Mouse (Mus musculus) CH12.LX (cell line): ENCODE results near the gene Btf3.

Experiments
- CHD1 ChIP-seq: IDR thresholded peaks from 2 replicates; pipeline ENCODE4 v1.6.1; 2012; ENCODE audit warnings: low read depth, low read length, improper control_type of control experiment, inconsistent platforms
- CHD2 ChIP-seq: IDR thresholded peaks from 2 replicates; pipeline ENCODE4 v1.6.1; 2011; ENCODE audit warnings: low read length, improper control_type of control experiment
- CTCF ChIP-seq, 2 experiments: IDR thresholded peaks in 1 of 2; conservative IDR thresholded peaks in 1 of 2; 2 replicates each; pipeline ENCODE4 v1.5.1; 2011 to 2012; ENCODE audit warnings: low read depth in 2 of 2, low read length in 2 of 2, improper control_type of control experiment in 1 of 2, inconsistent platforms in 1 of 2, mild to moderate bottlenecking in 1 of 2, moderate library complexity in 1 of 2
- EP300 ChIP-seq: IDR thresholded peaks from 2 replicates; pipeline ENCODE4 v1.6.1; 2011; ENCODE audit warnings: low read length, improper control_type of control experiment
- ETS1 ChIP-seq: conservative IDR thresholded peaks from 2 replicates; pipeline ENCODE4 v1.6.1; 2012; ENCODE audit warnings: low read depth, mild to moderate bottlenecking, inconsistent platforms, low read length, improper control_type of control experiment, moderate library complexity
- MAX ChIP-seq: IDR thresholded peaks from 2 replicates; pipeline ENCODE4 v1.6.1; 2011; ENCODE audit warnings: low read length, improper control_type of control experiment
- NRF1 ChIP-seq: IDR thresholded peaks from 2 replicates; pipeline ENCODE4 v1.6.1; 2014; ENCODE audit warnings: low read depth, mild to moderate bottlenecking, inconsistent platforms, low read length, improper control_type of control experiment, moderate library complexity
- POLR2A ChIP-seq: IDR thresholded peaks from 2 replicates; pipeline ENCODE4 v1.6.1; 2011; ENCODE audit warnings: low read depth, mild to moderate bottlenecking, improper control_type of control experiment, low read length
- RCOR1 ChIP-seq: conservative IDR thresholded peaks from 2 replicates; pipeline ENCODE4 v1.6.1; 2012; ENCODE audit warnings: low read depth, mild to moderate bottlenecking, inconsistent platforms, low read length, improper control_type of control experiment
- TCF12 ChIP-seq: IDR thresholded peaks from 2 replicates; pipeline ENCODE4 v1.6.1; 2014; ENCODE audit warnings: low read depth, mild to moderate bottlenecking, inconsistent platforms, low read length, improper control_type of control experiment
- USF1 ChIP-seq: IDR thresholded peaks from 2 replicates; pipeline ENCODE4 v1.6.1; 2014; ENCODE audit warnings: low read depth, mild to moderate bottlenecking, inconsistent platforms, low read length, improper control_type of control experiment
- ZC3H11A ChIP-seq: IDR thresholded peaks from 2 replicates; pipeline ENCODE4 v1.6.1; 2012; ENCODE audit warnings: low read depth, mild to moderate bottlenecking, inconsistent platforms, low read length, improper control_type of control experiment
- ZKSCAN1 ChIP-seq: IDR thresholded peaks from 2 replicates; pipeline ENCODE4 v1.6.1; 2012; ENCODE audit warnings: low read depth, inconsistent platforms, low read length, improper control_type of control experiment, borderline replicate concordance
- ZNF384 ChIP-seq: IDR thresholded peaks from 2 replicates; pipeline ENCODE4 v1.6.1; 2012; ENCODE audit warnings: low read depth, low read length, improper control_type of control experiment, inconsistent platforms

DNA sequence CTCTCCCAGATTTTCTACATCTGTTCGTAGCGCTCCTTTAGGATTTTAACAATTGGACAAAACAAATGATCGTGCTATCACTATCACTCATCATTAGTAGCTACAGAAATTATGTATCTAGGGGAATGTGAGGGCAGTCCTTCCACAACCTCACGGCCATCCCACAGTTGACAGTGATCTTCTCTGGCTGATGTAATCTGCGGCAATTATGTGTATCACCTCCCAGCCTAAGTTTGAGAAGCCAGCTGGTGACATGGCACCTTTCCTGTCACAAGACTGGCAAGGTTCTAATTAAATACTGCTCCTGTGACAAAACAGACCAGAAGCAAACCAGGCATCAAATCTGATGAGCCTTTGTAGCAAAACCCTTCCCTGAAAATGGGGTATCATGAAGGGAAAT, 8.8 kb downstream of the Btf3 start:
- TF ChIP-seq MAX = no peak
- TF ChIP-seq CTCF (conservative IDR thresholded peaks at IDR 0.05 in 1 of 2, IDR thresholded peaks at IDR 0.05 in 1 of 2; ENCODE audit: low read depth in 2 of 2, low read length in 2 of 2) = no peak
- no peak; the same call in 1 of the 2 replicates for TF ChIP-seq ETS1
- no peak for TF ChIP-seq USF1
- no peak; the same call in 1 of the 2 replicates for TF ChIP-seq POLR2A
- no peak for TF ChIP-seq ZC3H11A
- TF ChIP-seq TCF12 = no peak
- no peak for TF ChIP-seq NRF1
- TF ChIP-seq RCOR1 = no peak
- no peak for TF ChIP-seq EP300
- no peak for TF ChIP-seq CHD2
- no peak for TF ChIP-seq CHD1
- TF ChIP-seq ZKSCAN1 = no peak
- no peak for TF ChIP-seq ZNF384
